Mouse (Mus musculus) liver, postnatal 0 days (tissue): ENCODE results near the gene Kctd11. TPM values are rescaled to one million over a fixed set of nuclear protein-coding genes. Genes with fewer than 3 reads are reported as not detected.

ENCODE experiments used
- ATAC-seq: fragments of 200-750 bp; cut with Nextera tagmentation; 2 replicates; pipeline ENCODE4 v1.8.0; 2017; ENCODE audit warnings: mild to moderate bottlenecking, moderate library complexity
- DNase-seq: peaks from one replicate; pipeline ENCODE4 v3.0.0-alpha.2; 2016
- H3K27ac ChIP-seq: fragments of 300-500 bp; sonication (generic); 2 replicates; pipeline ENCODE4 v1.5.1; 2014; ENCODE audit warnings: antibody characterized with exemption, moderate library complexity, mild to moderate bottlenecking, low read depth
- H3K27me3 ChIP-seq: fragments of 300-500 bp; sonication (generic); 2 replicates; pipeline ENCODE4 v1.6.1; 2014; ENCODE audit warnings: low read length, control low read depth, mixed read lengths; ENCODE audit not compliant: insufficient read depth
- H3K36me3 ChIP-seq: fragments of 300-500 bp; sonication (generic); replicated peaks from 2 replicates; pipeline ENCODE4 v1.6.1; 2014; ENCODE audit warnings: mild to moderate bottlenecking, control low read depth, low read length, moderate library complexity, mixed read lengths; ENCODE audit not compliant: insufficient read depth
- H3K4me1 ChIP-seq: fragments of 300-500 bp; sonication (generic); 2 replicates; pipeline ENCODE4 v1.6.1; 2014; ENCODE audit warnings: antibody characterized with exemption, mild to moderate bottlenecking, control low read depth; ENCODE audit not compliant: insufficient read depth
- H3K4me2 ChIP-seq: fragments of 300-500 bp; sonication (generic); 2 replicates; pipeline ENCODE4 v1.6.1; 2014; ENCODE audit warnings: low read depth, mild to moderate bottlenecking, low read length, moderate library complexity, mixed read lengths
- H3K4me3 ChIP-seq: fragments of 300-500 bp; sonication (generic); 2 replicates; pipeline ENCODE4 v1.5.1; 2014; ENCODE audit warnings: low read depth, low read length
- H3K9ac ChIP-seq: fragments of 300-500 bp; sonication (generic); replicated peaks from 2 replicates; pipeline ENCODE4 v1.6.1; 2014; ENCODE audit warnings: mild to moderate bottlenecking, moderate library complexity
- H3K9me3 ChIP-seq: fragments of 300-500 bp; sonication (generic); 2 replicates; pipeline ENCODE4 v1.6.1; 2016; ENCODE audit warnings: mild to moderate bottlenecking, control low read depth, low read length, mixed read lengths
- CTCF ChIP-seq: sonication (generic); IDR thresholded peaks from 2 replicates; pipeline ENCODE4 v1.5.1; 2016; ENCODE audit warnings: antibody characterized with exemption, low read depth
- EP300 ChIP-seq: IDR thresholded peaks from 2 replicates; pipeline ENCODE4 v1.6.1; 2016; ENCODE audit warnings: antibody characterized with exemption, low read depth, mild to moderate bottlenecking
- WGBS: fragments of 180-500 bp; shearing (Covaris S2); extraction: QIAGEN DNeasy Blood & Tissue Kit; methylation state at CpG from one replicate; pipeline ENCODE4 v1.1.7; 2014; ENCODE audit not compliant: insufficient replicate concordance; 5-methylcytosine and 5-hydroxymethylcytosine counted together
- polyA plus RNA-seq: library from polyadenylated mRNA; unstranded; fragments of >200 nt; fragmentation: Nextera tagmentation; extraction: Ambion mirVana; gene quantifications from 2 replicates; pipeline ENCODE4 v1.2.1, GENCODE M21; 2015

Gene Kctd11
- polyA plus RNA-seq, 1 experiment from 2014 or later = 0.92 TPM

GRCm38 (mm10) chr11:69886907-69887635 is 5.9 kb upstream of the Kctd11 start:
- DNase-seq (no peak), ATAC-seq (peak; percentile 57)
- peak; percentile 72 for TF ChIP-seq CTCF
- TF ChIP-seq EP300 = no peak; the same call in 1 of the 2 replicates
- Histone ChIP-seq H3K9me3 (no peaks in the 10 kb centered on the region), H3K27ac (0 out of 2 replicates have a peak overlapping the region, but pooled peaks have one; percentile 7), H3K36me3 (0 out of 2 replicates have a peak, but pooled peaks cover 13% of the 10 kb centered on the region), H3K4me3 (no peak overlapping the region), H3K9ac (no peak overlapping the region), H3K4me1 (peaks cover 18% of the 10 kb centered on the region), H3K27me3 (no peaks in the 10 kb centered on the region), H3K4me2 (peak overlapping the region; percentile 31; the same call in 1 of the 2 replicates)
- WGBS = 39% methylated on average over 8 of the region's 8 CpGs

- 80% methylated on average over 8 of the region's 8 CpGs for WGBS
- no peaks in the 10 kb centered on the region for H3K27me3 ChIP-seq
- H3K4me2 ChIP-seq = no peak overlapping the region
- no peak overlapping the region for H3K9ac ChIP-seq
- TF ChIP-seq EP300 = no peak
- TF ChIP-seq CTCF = no peak
- no peak overlapping the region for H3K27ac ChIP-seq
- 0 out of 2 replicates have a peak, but pooled peaks cover 11% of the 10 kb centered on the region for H3K36me3 ChIP-seq
- DNase-seq (no peak), ATAC-seq (no peak)
- H3K9me3 ChIP-seq = no peaks in the 10 kb centered on the region
- H3K4me3 ChIP-seq = no peak overlapping the region
- peaks cover 30% of the 10 kb centered on the region for H3K4me1 ChIP-seq
These were observed 3.5 kb upstream of the Kctd11 start for GRCm38 (mm10) chr11:69884663-69885062.

GRCm38 (mm10) chr11:69884240-69884639 is 3.0 kb upstream of the Kctd11 start:
- Histone ChIP-seq H3K4me2 (no peak overlapping the region), H3K4me1 (peaks cover 34% of the 10 kb centered on the region), H3K4me3 (no peak overlapping the region), H3K27me3 (no peaks in the 10 kb centered on the region), H3K27ac (no peak overlapping the region), H3K9ac (no peak overlapping the region), H3K36me3 (0 out of 2 replicates have a peak, but pooled peaks cover 11% of the 10 kb centered on the region), H3K9me3 (no peaks in the 10 kb centered on the region)
- 66% methylated on average over 9 of the region's 9 CpGs for WGBS
- no peak for DNase-seq
- no peak for TF ChIP-seq EP300
- no peak for TF ChIP-seq CTCF
- no peak for ATAC-seq

GRCm38 (mm10) chr11:69883527-69884151 is 2.4 kb upstream of the Kctd11 start:
- Histone ChIP-seq H3K9ac (no peak overlapping the region), H3K36me3 (0 out of 2 replicates have a peak, but pooled peaks cover 11% of the 10 kb centered on the region), H3K4me2 (no peak overlapping the region), H3K4me1 (peaks cover 40% of the 10 kb centered on the region), H3K4me3 (no peak overlapping the region), H3K27me3 (no peaks in the 10 kb centered on the region), H3K27ac (no peak overlapping the region), H3K9me3 (no peaks in the 10 kb centered on the region)
- TF ChIP-seq EP300 (no peak), CTCF (no peak)
- WGBS = 61% methylated on average over 8 of the region's 8 CpGs
- no peak for DNase-seq
- ATAC-seq = no peak

- WGBS = 71% methylated on average over 4 of the region's 4 CpGs
- Histone ChIP-seq H3K27ac (no peak overlapping the region), H3K27me3 (no peaks in the 10 kb centered on the region), H3K9ac (no peak overlapping the region), H3K4me2 (no peak overlapping the region), H3K9me3 (no peaks in the 10 kb centered on the region), H3K36me3 (0 out of 2 replicates have a peak, but pooled peaks cover 11% of the 10 kb centered on the region), H3K4me1 (peaks cover 42% of the 10 kb centered on the region), H3K4me3 (no peak overlapping the region)
- TF ChIP-seq CTCF (peak; percentile 71), EP300 (no peak)
- peak; percentile 66 for DNase-seq
- ATAC-seq = no peak
These were observed 1.9 kb upstream of the Kctd11 start for GRCm38 (mm10) chr11:69883066-69883465.
